Mouse (Mus musculus): ENCODE results near the gene Ift122. TPM values are rescaled to one million over a fixed set of nuclear protein-coding genes. Genes with fewer than 3 reads are reported as not detected.
A peak's percentile ranks its signal among the peaks of the same experiment; 100 is the strongest.

The Ift122 gene
- polyA plus RNA-seq, 1 experiment from 2014 or later = 9.3 TPM

GRCm38 (mm10) chr6:115892363-115892762, 39.1 kb downstream of the Ift122 start:
- no peak overlapping the region for H3K4me3 ChIP-seq (ENCODE audit: inconsistent target)
- H3K27ac ChIP-seq = no peak overlapping the region
- WGBS (ENCODE audit: missing documents) = 86% methylated on average over 3 of the region's 3 CpGs
- H3K36me3 ChIP-seq (ENCODE audit: inconsistent target) = no peaks in the 10 kb centered on the region; the same call in 1 of the 2 replicates
- no peaks in the 10 kb centered on the region for H3K79me2 ChIP-seq (ENCODE audit: inconsistent target)

GRCm38 (mm10) chr6:115896346-115896745, 43.1 kb downstream of the Ift122 start:
- 93% methylated on average over 1 of the region's 1 CpGs for WGBS (ENCODE audit: missing documents)
- H3K79me2 ChIP-seq (ENCODE audit: inconsistent target) = no peaks in the 10 kb centered on the region
- H3K4me3 ChIP-seq (ENCODE audit: inconsistent target) = no peak overlapping the region
- no peaks in the 10 kb centered on the region for H3K36me3 ChIP-seq (ENCODE audit: inconsistent target)
- H3K27ac ChIP-seq = no peak overlapping the region

- Histone ChIP-seq H3K4me3 (ENCODE audit: inconsistent target) (no peak overlapping the region), H3K79me2 (ENCODE audit: inconsistent target) (no peaks in the 10 kb centered on the region), H3K27ac (0 out of 2 replicates have a peak overlapping the region, but pooled peaks have one; percentile 4), H3K36me3 (ENCODE audit: inconsistent target) (no peaks in the 10 kb centered on the region)
- 41% methylated on average over 4 of the region's 4 CpGs for WGBS (ENCODE audit: missing documents)
Measured at GRCm38 (mm10) chr6:115897117-115897516, 43.8 kb downstream of the Ift122 start.

GRCm38 (mm10) chr6:115897926-115898520, 44.8 kb downstream of the Ift122 start:
- Histone ChIP-seq H3K79me2 (ENCODE audit: inconsistent target) (no peaks in the 10 kb centered on the region), H3K27ac (no peak overlapping the region), H3K4me3 (ENCODE audit: inconsistent target) (no peak overlapping the region), H3K36me3 (ENCODE audit: inconsistent target) (no peaks in the 10 kb centered on the region)
- 69% methylated on average over 7 of the region's 7 CpGs for WGBS (ENCODE audit: missing documents)

GRCm38 (mm10) chr6:115901062-115901461, 47.8 kb downstream of the Ift122 start:
- Histone ChIP-seq H3K27ac (peak overlapping the region; percentile 95), H3K79me2 (ENCODE audit: inconsistent target) (no peaks in the 10 kb centered on the region), H3K36me3 (ENCODE audit: inconsistent target) (no peaks in the 10 kb centered on the region), H3K4me3 (ENCODE audit: inconsistent target) (no peak overlapping the region)
- WGBS (ENCODE audit: missing documents) = 0% methylated on average over 3 of the region's 3 CpGs

- 86% methylated on average over 8 of the region's 8 CpGs for WGBS (ENCODE audit: missing documents)
- Histone ChIP-seq H3K4me3 (ENCODE audit: inconsistent target) (no peak overlapping the region), H3K79me2 (ENCODE audit: inconsistent target) (no peaks in the 10 kb centered on the region), H3K36me3 (ENCODE audit: inconsistent target) (no peaks in the 10 kb centered on the region), H3K27ac (peak overlapping the region; percentile 95)
Measured at GRCm38 (mm10) chr6:115901489-115901931, 48.2 kb downstream of the Ift122 start.

- no peak overlapping the region for H3K27ac ChIP-seq
- H3K36me3 ChIP-seq (ENCODE audit: inconsistent target) = no peaks in the 10 kb centered on the region
- no peaks in the 10 kb centered on the region for H3K79me2 ChIP-seq (ENCODE audit: inconsistent target)
- H3K4me3 ChIP-seq (ENCODE audit: inconsistent target) = no peak overlapping the region
- WGBS (ENCODE audit: missing documents) = 86% methylated on average over 3 of the region's 3 CpGs
Measured at GRCm38 (mm10) chr6:115902545-115902944, 49.3 kb downstream of the Ift122 start.

GRCm38 (mm10) chr6:115905568-115905967, 52.3 kb downstream of the Ift122 start:
- H3K79me2 ChIP-seq (ENCODE audit: inconsistent target) = no peaks in the 10 kb centered on the region
- H3K36me3 ChIP-seq (ENCODE audit: inconsistent target) = no peaks in the 10 kb centered on the region
- no peak overlapping the region for H3K4me3 ChIP-seq (ENCODE audit: inconsistent target)
- WGBS (ENCODE audit: missing documents) = 87% methylated on average over 6 of the region's 6 CpGs
- no peak overlapping the region for H3K27ac ChIP-seq

GRCm38 (mm10) chr6:115906455-115906854, 53.2 kb downstream of the Ift122 start:
- 41% methylated on average over 1 of the region's 1 CpGs for WGBS (ENCODE audit: missing documents)
- no peaks in the 10 kb centered on the region for H3K36me3 ChIP-seq (ENCODE audit: inconsistent target)
- H3K27ac ChIP-seq = peak overlapping the region; percentile 19
- H3K79me2 ChIP-seq (ENCODE audit: inconsistent target) = no peaks in the 10 kb centered on the region
- H3K4me3 ChIP-seq (ENCODE audit: inconsistent target) = no peak overlapping the region

- H3K36me3 ChIP-seq (ENCODE audit: inconsistent target) = no peaks in the 10 kb centered on the region
- H3K4me3 ChIP-seq (ENCODE audit: inconsistent target) = no peak overlapping the region
- H3K79me2 ChIP-seq (ENCODE audit: inconsistent target) = no peaks in the 10 kb centered on the region
- peak overlapping the region; percentile 19 for H3K27ac ChIP-seq
- WGBS (ENCODE audit: missing documents) = 38% methylated on average over 2 of the region's 2 CpGs
Measured at GRCm38 (mm10) chr6:115906871-115907270, 53.6 kb downstream of the Ift122 start.

- H3K4me3 ChIP-seq (ENCODE audit: inconsistent target) = no peak overlapping the region
- no peaks in the 10 kb centered on the region for H3K36me3 ChIP-seq (ENCODE audit: inconsistent target)
- 51% methylated on average over 6 of the region's 6 CpGs for WGBS (ENCODE audit: missing documents)
- peak overlapping the region; percentile 65 for H3K27ac ChIP-seq
- H3K79me2 ChIP-seq (ENCODE audit: inconsistent target) = no peaks in the 10 kb centered on the region
Measured at GRCm38 (mm10) chr6:115908421-115908982, 55.2 kb downstream of the Ift122 start.

GRCm38 (mm10) chr6:115909052-115909451, 55.8 kb downstream of the Ift122 start:
- no peak overlapping the region for H3K4me3 ChIP-seq (ENCODE audit: inconsistent target)
- H3K27ac ChIP-seq = peak overlapping the region; percentile 65
- H3K36me3 ChIP-seq (ENCODE audit: inconsistent target) = no peaks in the 10 kb centered on the region
- H3K79me2 ChIP-seq (ENCODE audit: inconsistent target) = no peaks in the 10 kb centered on the region
- WGBS (ENCODE audit: missing documents) = 26% methylated on average over 3 of the region's 3 CpGs

- 23% methylated on average over 8 of the region's 8 CpGs for WGBS (ENCODE audit: missing documents)
Measured at GRCm38 (mm10) chr6:115909940-115910339, 56.7 kb downstream of the Ift122 start.

GRCm38 (mm10) chr6:115911763-115912162, 58.5 kb downstream of the Ift122 start:
- Histone ChIP-seq H3K79me2 (ENCODE audit: inconsistent target) (no peaks in the 10 kb centered on the region), H3K4me3 (ENCODE audit: inconsistent target) (no peak overlapping the region), H3K36me3 (ENCODE audit: inconsistent target) (no peaks in the 10 kb centered on the region), H3K27ac (no peak overlapping the region)
- 92% methylated on average over 6 of the region's 6 CpGs for WGBS (ENCODE audit: missing documents)

More at GRCm38 (mm10) chr6:115909940-115910339, 56.7 kb downstream of the Ift122 start:
- H3K79me2 ChIP-seq (ENCODE audit: inconsistent target) = no peaks in the 10 kb centered on the region
- no peaks in the 10 kb centered on the region for H3K36me3 ChIP-seq (ENCODE audit: inconsistent target)
- H3K4me3 ChIP-seq (ENCODE audit: inconsistent target) = no peak overlapping the region
- H3K27ac ChIP-seq = peak overlapping the region; percentile 65

- H3K36me3 ChIP-seq (ENCODE audit: inconsistent target) = no peaks in the 10 kb centered on the region
- H3K27ac ChIP-seq = no peak overlapping the region
- 98% methylated on average over 10 of the region's 10 CpGs for WGBS (ENCODE audit: missing documents)
- H3K79me2 ChIP-seq (ENCODE audit: inconsistent target) = no peaks in the 10 kb centered on the region
- H3K4me3 ChIP-seq (ENCODE audit: inconsistent target) = no peak overlapping the region
Measured at GRCm38 (mm10) chr6:115913482-115913881, 60.2 kb downstream of the Ift122 start.
